9 mouse cellular contexts compared by ENCODE assay signal in genomic region chr8:110177359-110178155, GRCm38 (mm10). TPM values are rescaled to one million over a fixed set of nuclear protein-coding genes. Genes with fewer than 3 reads are reported as not detected.
DNase-seq lines count a peak whose midpoint lies in the region; ATAC-seq lines count a peak whose summit lies in the region.
"Had no signal": no experiment of that assay in that cellular context is flagged by ENCODE, and none has a peak within 500 bp of the region (broad histone marks: within the 10 kb centered on the region; RNA-seq: fewer than 3 reads in every experiment).

No protein-coding gene starts in this region.

- ATAC-seq in frontal cortex, adult (ENCODE audit: low TSS enrichment), result peak; percentile 65; the same call in 1 of the 2 replicates
- peak; percentile 73; the same call in 1 of the 2 replicates for ATAC-seq in hindbrain, embryonic 15.5 days (ENCODE audit: low FRiP score, low read depth)
- peak; percentile 69; the same call in 1 of the 2 replicates for ATAC-seq in neural tube, embryonic 14.5 days (ENCODE audit: low read depth)
- no peak for ATAC-seq in granulocyte monocyte progenitor cell, adult 5-6 weeks (replicated peaks; ENCODE audit: poor library complexity, severe bottlenecking)
- no peak for ATAC-seq in kidney, embryonic 14.5 days (ENCODE audit: low FRiP score, low TSS enrichment)

- H3K9ac ChIP-seq in hindbrain, embryonic 15.5 days, result no peak overlapping the region
- no peak overlapping the region for H3K9ac ChIP-seq in neural tube, embryonic 14.5 days (replicated peaks; ENCODE audit: low read depth, low read length)
- no peak overlapping the region for H3K9ac ChIP-seq in kidney, embryonic 14.5 days (ENCODE audit: low read depth, low read length)
- H3K9ac ChIP-seq: limb, embryonic 12.5 days had no signal

- H3K4me3 ChIP-seq in hindbrain, embryonic 15.5 days, result no peak overlapping the region
- H3K4me3 ChIP-seq in neural tube, embryonic 14.5 days (ENCODE audit: low read depth, low read length), result no peak overlapping the region
- no peak overlapping the region for H3K4me3 ChIP-seq in kidney, embryonic 14.5 days (ENCODE audit: low read length)
- H3K4me3 ChIP-seq: limb, embryonic 12.5 days had no signal

- H3K27me3 ChIP-seq in hindbrain, embryonic 15.5 days, result no peaks in the 10 kb centered on the region
- no peaks in the 10 kb centered on the region for H3K27me3 ChIP-seq in neural tube, embryonic 14.5 days (ENCODE audit: control insufficient read depth, insufficient read depth, low read length)
- H3K27me3 ChIP-seq in kidney, embryonic 14.5 days (ENCODE audit: control insufficient read depth, insufficient read depth, low read length), result no peaks in the 10 kb centered on the region

- 25% methylated on average over 22 of the region's 22 CpGs for WGBS in hindbrain, embryonic 15.5 days
- 26% methylated on average over 22 of the region's 22 CpGs for WGBS in neural tube, embryonic 14.5 days
- 25% methylated on average over 22 of the region's 22 CpGs for WGBS in kidney, embryonic 14.5 days

- H3K9me3 ChIP-seq in hindbrain, embryonic 15.5 days, result no peaks in the 10 kb centered on the region
- no peaks in the 10 kb centered on the region for H3K9me3 ChIP-seq in neural tube, embryonic 14.5 days (ENCODE audit: control insufficient read depth, low read length)
- no peaks in the 10 kb centered on the region for H3K9me3 ChIP-seq in kidney, embryonic 14.5 days (ENCODE audit: control insufficient read depth, low read length)
- H3K9me3 ChIP-seq: limb, embryonic 12.5 days had no signal

- no peak for DNase-seq in frontal cortex, postnatal 25 days (ENCODE audit: low spot score in 2 of 2)
- DNase-seq in right cerebral cortex, adult 18-20 months, result peak; percentile 22
- no peak for DNase-seq in right cerebral cortex, adult 2 months (ENCODE audit: low spot score in 2 of 2)

- no peaks in the 10 kb centered on the region for H3K36me3 ChIP-seq in hindbrain, embryonic 15.5 days
- H3K36me3 ChIP-seq in neural tube, embryonic 14.5 days (ENCODE audit: control insufficient read depth, insufficient read depth, low read length), result no peaks in the 10 kb centered on the region
- no peaks in the 10 kb centered on the region for H3K36me3 ChIP-seq in kidney, embryonic 14.5 days (ENCODE audit: control insufficient read depth, insufficient read depth, low read length)
- H3K36me3 ChIP-seq: limb, embryonic 12.5 days had no signal

- H3K27ac ChIP-seq in hindbrain, embryonic 15.5 days (replicated peaks), result peak overlapping the region; percentile 38; the same call in 1 of the 2 replicates
- H3K27ac ChIP-seq in neural tube, embryonic 14.5 days (ENCODE audit: low read depth, low read length), result no peak overlapping the region
- H3K27ac ChIP-seq in kidney, embryonic 14.5 days (ENCODE audit: low read depth, low read length), result no peak overlapping the region
- H3K27ac ChIP-seq: limb, embryonic 12.5 days had no signal

- H3K4me1 ChIP-seq in hindbrain, embryonic 15.5 days (replicated peaks), result peaks cover 14% of the 10 kb centered on the region
- no peaks in the 10 kb centered on the region for H3K4me1 ChIP-seq in neural tube, embryonic 14.5 days (ENCODE audit: control insufficient read depth, insufficient read depth, low read length)
- no peaks in the 10 kb centered on the region for H3K4me1 ChIP-seq in kidney, embryonic 14.5 days (ENCODE audit: control insufficient read depth, insufficient read depth, low read length)

- H3K4me2 ChIP-seq in hindbrain, embryonic 15.5 days, result peak overlapping the region; percentile 30
- no peak overlapping the region for H3K4me2 ChIP-seq in neural tube, embryonic 14.5 days (ENCODE audit: low read depth, low read length)
- H3K4me2 ChIP-seq in kidney, embryonic 14.5 days (replicated peaks; ENCODE audit: low read depth, low read length), result no peak overlapping the region; the same call in 1 of the 2 replicates
- H3K4me2 ChIP-seq: limb, embryonic 12.5 days had no signal

RNA-seq across cellular contexts. Expression of gene Calb2, which starts 9.5 kb away (rescaled TPM):
- 112 and 126 TPM in 2 replicates for polyA plus RNA-seq in hindbrain, embryonic 15.5 days (2015; fragmentation: Nextera tagmentation; extraction: Ambion mirVana)
- polyA plus RNA-seq in neural tube, embryonic 14.5 days (2014; fragmentation: Nextera tagmentation; extraction: Ambion mirVana), result 30.3 and 42.7 TPM in 2 replicates
- total RNA-seq in granulocyte monocyte progenitor cell, adult 5-6 weeks (2014; fragmentation: Nextera tagmentation), result not detected in 2 replicates
- not detected in 2 replicates for total RNA-seq in granulocyte monocyte progenitor cell, adult 5-6 weeks (2017)
- 0.13 TPM in 1 of 2 replicates, not detected in the other for polyA plus RNA-seq in kidney, embryonic 14.5 days (2014; fragmentation: Nextera tagmentation; extraction: Ambion mirVana)

RNA-seq across cellular contexts. Expression of gene Cmtr2, which starts 37.9 kb away (rescaled TPM):
- polyA plus RNA-seq in hindbrain, embryonic 15.5 days (2015; fragmentation: Nextera tagmentation; extraction: Ambion mirVana), result 10.0 and 10.9 TPM in 2 replicates
- polyA plus RNA-seq in neural tube, embryonic 14.5 days (2014; fragmentation: Nextera tagmentation; extraction: Ambion mirVana), result 9.6 and 13.2 TPM in 2 replicates
- total RNA-seq in granulocyte monocyte progenitor cell, adult 5-6 weeks (2014; fragmentation: Nextera tagmentation), result 8.5 and 11.0 TPM in 2 replicates
- 14.2 and 17.2 TPM in 2 replicates for total RNA-seq in granulocyte monocyte progenitor cell, adult 5-6 weeks (2017)
- 6.2 and 11.1 TPM in 2 replicates for polyA plus RNA-seq in kidney, embryonic 14.5 days (2014; fragmentation: Nextera tagmentation; extraction: Ambion mirVana)

Comparison
In these comparisons a context has a peak if more than half of its experiments do, and no peak if none do; other contexts are left out.
1. ATAC-seq: peak in frontal cortex, adult (single experiment), hindbrain, embryonic 15.5 days (single experiment) and neural tube, embryonic 14.5 days (single experiment); none in granulocyte monocyte progenitor cell, adult 5-6 weeks (single experiment) and kidney, embryonic 14.5 days (single experiment).
2. RNA of gene Calb2, which starts 9.5 kb away (polyA plus RNA-seq): 112 to 126 TPM in hindbrain, embryonic 15.5 days and 30.3 to 42.7 TPM in neural tube, embryonic 14.5 days; 0.13 TPM in kidney, embryonic 14.5 days; every median in the first group is over 10 times any median in the second.